Mouse (Mus musculus) cerebellum, adult 9-11 months (tissue): ENCODE results near the gene Stk39.

Experiments
- DNase-seq: peaks from one replicate; pipeline ENCODE4 v3.0.0; 2022

Gene Stk39

GRCm38 (mm10) chr2:68219823-68220222 lies 252.2 kb downstream of the Stk39 start:
- DNase-seq, result no peak

GRCm38 (mm10) chr2:68215176-68215575 lies 256.9 kb downstream of the Stk39 start:
- no peak for DNase-seq

GRCm38 (mm10) chr2:68214400-68214799 lies 257.7 kb downstream of the Stk39 start:
- no peak for DNase-seq

GRCm38 (mm10) chr2:68211443-68211842 lies 260.6 kb downstream of the Stk39 start:
- no peak for DNase-seq

- no peak for DNase-seq
These were observed 275.8 kb downstream of the Stk39 start for GRCm38 (mm10) chr2:68196245-68196644.

GRCm38 (mm10) chr2:68194444-68194843 lies 277.6 kb downstream of the Stk39 start:
- no peak for DNase-seq

- no peak for DNase-seq
These were observed 278.6 kb downstream of the Stk39 start for GRCm38 (mm10) chr2:68193465-68193837.

GRCm38 (mm10) chr2:68192605-68193464 lies 279.2 kb downstream of the Stk39 start:
- DNase-seq, result no peak

- DNase-seq, result no peak
These were observed 295.6 kb downstream of the Stk39 start for GRCm38 (mm10) chr2:68176425-68176824.

GRCm38 (mm10) chr2:68171306-68171705 lies 300.8 kb downstream of the Stk39 start:
- DNase-seq, result no peak

GRCm38 (mm10) chr2:68162012-68162411 lies 310.1 kb downstream of the Stk39 start:
- DNase-seq, result no peak

GRCm38 (mm10) chr2:68160566-68160965 lies 311.5 kb downstream of the Stk39 start:
- DNase-seq, result peak; percentile 40
